Mouse (Mus musculus): ENCODE results near the gene Bcl2. TPM values are rescaled to one million over a fixed set of nuclear protein-coding genes. Genes with fewer than 3 reads are reported as not detected.

Gene Bcl2
- polyA plus RNA-seq, 1 experiment from 2014 or later, result 5.6 TPM

- no peaks in the 10 kb centered on the region for H3K36me3 ChIP-seq (ENCODE audit: control insufficient read depth, insufficient read depth, low read length)
- H3K4me3 ChIP-seq (ENCODE audit: low read depth, low read length), result no peak overlapping the region
- WGBS, result 63% methylated on average over 4 of the region's 4 CpGs
- DNase-seq (ENCODE audit: low spot score), result no peak
- H3K4me1 ChIP-seq (replicated peaks; ENCODE audit: control insufficient read depth, insufficient read depth), result no peaks in the 10 kb centered on the region
- H3K4me2 ChIP-seq (replicated peaks; ENCODE audit: low read depth), result no peak overlapping the region
- TF ChIP-seq CTCF (IDR thresholded peaks at IDR 0.05; ENCODE audit: low read depth), result no peak
- no peak for TF ChIP-seq EP300 (optimal IDR thresholded peaks at IDR 0.05)
- H3K9me3 ChIP-seq (ENCODE audit: control insufficient read depth, low read length), result no peaks in the 10 kb centered on the region
- H3K27me3 ChIP-seq (ENCODE audit: control insufficient read depth, insufficient read depth, low read length), result no peaks in the 10 kb centered on the region
- H3K9ac ChIP-seq (ENCODE audit: low read length), result no peak overlapping the region
- no peak overlapping the region for H3K27ac ChIP-seq (replicated peaks)
- ATAC-seq (ENCODE audit: low FRiP score, low TSS enrichment), result no peak
These were observed 105.8 kb downstream of the Bcl2 start for GRCm38 (mm10) chr1:106608098-106608778.

DNA sequence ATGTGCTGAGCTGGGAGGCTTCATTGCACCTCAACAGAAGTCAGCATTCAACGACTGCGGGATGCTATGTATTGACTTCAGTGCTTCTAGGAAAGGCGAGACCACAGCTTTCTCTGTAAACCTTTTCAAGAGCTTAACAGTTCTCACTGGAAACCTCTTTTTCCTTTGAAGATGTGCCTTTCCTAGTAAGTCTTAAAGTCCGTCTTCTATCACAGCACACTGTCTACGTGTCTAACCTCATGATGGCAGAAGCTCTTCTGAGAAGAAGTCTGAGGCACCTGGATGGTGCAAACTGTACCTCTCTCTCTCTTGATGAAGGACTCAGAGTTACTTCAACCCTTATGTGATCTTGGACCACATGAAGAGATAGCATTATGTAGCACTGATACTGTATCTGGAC is 107.1 kb downstream of the Bcl2 start:
- TF ChIP-seq CTCF (IDR thresholded peaks at IDR 0.05; ENCODE audit: low read depth) (no peak), EP300 (optimal IDR thresholded peaks at IDR 0.05) (no peak)
- Histone ChIP-seq H3K36me3 (ENCODE audit: control insufficient read depth, insufficient read depth, low read length) (no peaks in the 10 kb centered on the region), H3K4me3 (ENCODE audit: low read depth, low read length) (no peak overlapping the region), H3K27me3 (ENCODE audit: control insufficient read depth, insufficient read depth, low read length) (no peaks in the 10 kb centered on the region), H3K27ac (replicated peaks) (no peak overlapping the region), H3K4me2 (replicated peaks; ENCODE audit: low read depth) (no peak overlapping the region), H3K9ac (ENCODE audit: low read length) (no peak overlapping the region), H3K4me1 (replicated peaks; ENCODE audit: control insufficient read depth, insufficient read depth) (peaks cover 6% of the 10 kb centered on the region; the same call in 1 of the 2 replicates), H3K9me3 (ENCODE audit: control insufficient read depth, low read length) (no peaks in the 10 kb centered on the region)
- DNase-seq (ENCODE audit: low spot score), result no peak
- ATAC-seq (ENCODE audit: low FRiP score, low TSS enrichment), result no peak
- 82% methylated on average over 5 of the region's 5 CpGs for WGBS

DNA sequence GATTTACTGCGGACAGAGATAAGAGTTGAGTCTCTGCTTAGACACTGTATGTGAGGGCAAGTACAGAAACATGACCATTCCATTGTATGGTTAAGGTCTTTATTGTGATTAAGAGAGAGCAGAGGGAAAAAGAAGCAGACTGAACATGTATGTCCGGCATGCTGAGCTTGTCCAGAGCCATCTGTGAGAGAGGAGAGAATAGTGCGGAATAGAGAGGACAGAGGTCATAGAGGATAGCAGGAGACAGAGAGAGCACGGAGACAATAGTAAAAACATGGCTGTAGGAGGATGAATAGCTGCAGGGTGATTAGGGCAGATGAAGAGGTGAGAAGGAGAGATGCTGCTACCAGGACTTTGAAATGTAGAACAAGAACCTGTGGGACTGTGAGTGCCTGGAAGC is 110.7 kb downstream of the Bcl2 start:
- no peak overlapping the region for H3K4me2 ChIP-seq (replicated peaks; ENCODE audit: low read depth)
- H3K27me3 ChIP-seq (ENCODE audit: control insufficient read depth, insufficient read depth, low read length), result no peaks in the 10 kb centered on the region
- 39% methylated on average over 4 of the region's 4 CpGs for WGBS
- H3K4me3 ChIP-seq (ENCODE audit: low read depth, low read length), result no peak overlapping the region
- H3K4me1 ChIP-seq (replicated peaks; ENCODE audit: control insufficient read depth, insufficient read depth), result peaks cover 6% of the 10 kb centered on the region; the same call in 1 of the 2 replicates
- no peak overlapping the region for H3K9ac ChIP-seq (ENCODE audit: low read length)
- H3K36me3 ChIP-seq (ENCODE audit: control insufficient read depth, insufficient read depth, low read length), result no peaks in the 10 kb centered on the region
- ATAC-seq (ENCODE audit: low FRiP score, low TSS enrichment), result no peak
- H3K27ac ChIP-seq (replicated peaks), result no peak overlapping the region
- no peak for DNase-seq (ENCODE audit: low spot score)
- H3K9me3 ChIP-seq (ENCODE audit: control insufficient read depth, low read length), result no peaks in the 10 kb centered on the region
- TF ChIP-seq CTCF (IDR thresholded peaks at IDR 0.05; ENCODE audit: low read depth), result no peak
- TF ChIP-seq EP300 (optimal IDR thresholded peaks at IDR 0.05), result no peak

GRCm38 (mm10) chr1:106602941-106603340 is 111.1 kb downstream of the Bcl2 start:
- Histone ChIP-seq H3K9ac (ENCODE audit: low read length) (no peak overlapping the region), H3K27ac (replicated peaks) (0 out of 2 replicates have a peak overlapping the region, but pooled peaks have one; percentile 13), H3K27me3 (ENCODE audit: control insufficient read depth, insufficient read depth, low read length) (no peaks in the 10 kb centered on the region), H3K4me1 (replicated peaks; ENCODE audit: control insufficient read depth, insufficient read depth) (peaks cover 6% of the 10 kb centered on the region; the same call in 1 of the 2 replicates), H3K4me3 (ENCODE audit: low read depth, low read length) (no peak overlapping the region), H3K9me3 (ENCODE audit: control insufficient read depth, low read length) (no peaks in the 10 kb centered on the region), H3K36me3 (ENCODE audit: control insufficient read depth, insufficient read depth, low read length) (no peaks in the 10 kb centered on the region), H3K4me2 (replicated peaks; ENCODE audit: low read depth) (no peak overlapping the region)
- DNase-seq (ENCODE audit: low spot score), result no peak
- no peak for ATAC-seq (ENCODE audit: low FRiP score, low TSS enrichment)
- WGBS, result 19% methylated on average over 6 of the region's 6 CpGs
- TF ChIP-seq EP300 (optimal IDR thresholded peaks at IDR 0.05), result no peak
- TF ChIP-seq CTCF (IDR thresholded peaks at IDR 0.05; ENCODE audit: low read depth), result no peak

DNA sequence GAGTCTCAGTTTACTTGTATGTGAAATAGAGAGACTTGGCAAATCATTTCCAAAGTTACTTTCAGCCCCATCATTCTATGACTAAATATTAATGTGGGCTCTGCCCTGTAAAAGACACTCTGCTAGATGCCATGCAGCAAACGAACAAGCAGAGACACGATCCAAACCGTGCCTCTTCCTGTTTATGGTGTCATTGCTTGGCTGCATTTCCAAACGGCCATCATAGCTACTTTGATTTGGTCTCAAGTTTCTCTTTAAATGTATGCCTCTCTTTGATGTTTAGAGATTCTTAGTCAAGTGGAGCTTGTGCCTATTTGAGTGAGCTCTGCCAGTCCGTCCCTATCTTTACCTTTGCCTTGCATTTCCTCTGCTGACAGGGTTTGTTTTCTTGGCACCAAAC is 111.5 kb downstream of the Bcl2 start:
- Histone ChIP-seq H3K4me3 (ENCODE audit: low read depth, low read length) (no peak overlapping the region), H3K4me2 (replicated peaks; ENCODE audit: low read depth) (no peak overlapping the region), H3K9ac (ENCODE audit: low read length) (no peak overlapping the region), H3K4me1 (replicated peaks; ENCODE audit: control insufficient read depth, insufficient read depth) (peaks cover 6% of the 10 kb centered on the region; the same call in 1 of the 2 replicates), H3K27ac (replicated peaks) (0 out of 2 replicates have a peak overlapping the region, but pooled peaks have one; percentile 13), H3K27me3 (ENCODE audit: control insufficient read depth, insufficient read depth, low read length) (no peaks in the 10 kb centered on the region), H3K9me3 (ENCODE audit: control insufficient read depth, low read length) (no peaks in the 10 kb centered on the region), H3K36me3 (ENCODE audit: control insufficient read depth, insufficient read depth, low read length) (no peaks in the 10 kb centered on the region)
- WGBS, result 25% methylated on average over 5 of the region's 5 CpGs
- DNase-seq (ENCODE audit: low spot score) (no peak), ATAC-seq (ENCODE audit: low FRiP score, low TSS enrichment) (no peak)
- TF ChIP-seq CTCF (IDR thresholded peaks at IDR 0.05; ENCODE audit: low read depth), result no peak
- no peak for TF ChIP-seq EP300 (optimal IDR thresholded peaks at IDR 0.05)

DNA sequence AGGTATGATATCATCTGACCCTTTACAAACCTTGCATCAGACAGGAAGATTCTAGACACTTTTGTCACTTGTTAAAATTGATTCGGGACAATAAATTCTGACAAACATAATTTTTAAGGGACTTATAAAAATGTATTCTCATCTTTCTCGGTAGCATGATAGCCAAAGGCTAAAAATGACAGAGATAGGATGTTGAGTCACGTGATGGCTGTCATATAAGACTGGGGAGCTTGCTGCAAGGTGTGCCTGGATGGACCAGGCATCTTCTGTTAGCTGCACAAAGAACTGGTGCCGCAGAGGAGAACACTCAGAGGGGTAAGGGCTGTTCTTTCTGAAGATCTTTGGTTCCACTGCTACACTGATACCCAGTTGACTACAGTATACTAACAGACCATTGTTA is 112.8 kb downstream of the Bcl2 start:
- no peaks in the 10 kb centered on the region for H3K27me3 ChIP-seq (ENCODE audit: control insufficient read depth, insufficient read depth, low read length)
- DNase-seq (ENCODE audit: low spot score), result no peak
- H3K9ac ChIP-seq (ENCODE audit: low read length), result no peak overlapping the region
- no peak for TF ChIP-seq EP300 (optimal IDR thresholded peaks at IDR 0.05)
- no peak for TF ChIP-seq CTCF (IDR thresholded peaks at IDR 0.05; ENCODE audit: low read depth)
- WGBS, result 87% methylated on average over 4 of the region's 4 CpGs
- ATAC-seq (ENCODE audit: low FRiP score, low TSS enrichment), result no peak
- H3K36me3 ChIP-seq (ENCODE audit: control insufficient read depth, insufficient read depth, low read length), result no peaks in the 10 kb centered on the region
- H3K4me3 ChIP-seq (ENCODE audit: low read depth, low read length), result no peak overlapping the region
- no peak overlapping the region for H3K4me2 ChIP-seq (replicated peaks; ENCODE audit: low read depth)
- no peak overlapping the region for H3K27ac ChIP-seq (replicated peaks)
- H3K9me3 ChIP-seq (ENCODE audit: control insufficient read depth, low read length), result no peaks in the 10 kb centered on the region
- peaks cover 6% of the 10 kb centered on the region; the same call in 1 of the 2 replicates for H3K4me1 ChIP-seq (replicated peaks; ENCODE audit: control insufficient read depth, insufficient read depth)

Measured in stomach, postnatal 0 days (tissue).